Mouse (Mus musculus): Measurements from ENCODE around the gene Gm5475. TPM values are rescaled to one million over a fixed set of nuclear protein-coding genes. Genes with fewer than 3 reads are reported as not detected.

The Gm5475 gene
- polyA plus RNA-seq, 1 experiment, result not detected

DNA sequence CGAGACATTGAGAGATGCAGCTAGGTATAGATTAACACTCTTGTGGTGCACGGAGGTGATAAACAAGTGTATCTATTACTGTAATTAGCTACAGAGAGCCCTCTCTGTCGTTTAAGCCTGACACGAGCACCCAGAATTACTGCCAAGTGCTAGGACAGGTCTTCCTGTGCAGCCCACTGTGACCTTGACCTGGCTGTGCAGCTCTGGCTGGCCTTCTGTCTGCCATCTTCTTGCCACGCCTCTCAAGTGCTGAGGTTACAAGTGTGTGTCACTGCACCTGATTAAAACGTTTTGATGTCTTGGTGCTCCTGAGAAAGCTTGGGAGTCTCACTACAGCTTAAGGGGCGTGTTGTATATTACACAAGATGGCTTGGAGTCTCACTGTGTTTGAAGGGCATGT is 30.9 kb upstream of the Gm5475 start:
- 80% methylated on average over 7 of the region's 7 CpGs for WGBS
- no peak overlapping the region for H3K27ac ChIP-seq (ENCODE audit: insufficient read depth, low read depth, low read length)
- no peaks in the 10 kb centered on the region for H3K4me1 ChIP-seq (ENCODE audit: control insufficient read depth, insufficient read depth, low read length)
- no peak overlapping the region for H3K4me3 ChIP-seq (ENCODE audit: insufficient read depth, low read depth, low read length)
- TF ChIP-seq CTCF (IDR thresholded peaks at IDR 0.05; ENCODE audit: insufficient read depth, low read depth, low read length) (no peak), POLR2A (IDR thresholded peaks at IDR 0.05; ENCODE audit: insufficient read depth, low read depth, low read length) (no peak)

DNA sequence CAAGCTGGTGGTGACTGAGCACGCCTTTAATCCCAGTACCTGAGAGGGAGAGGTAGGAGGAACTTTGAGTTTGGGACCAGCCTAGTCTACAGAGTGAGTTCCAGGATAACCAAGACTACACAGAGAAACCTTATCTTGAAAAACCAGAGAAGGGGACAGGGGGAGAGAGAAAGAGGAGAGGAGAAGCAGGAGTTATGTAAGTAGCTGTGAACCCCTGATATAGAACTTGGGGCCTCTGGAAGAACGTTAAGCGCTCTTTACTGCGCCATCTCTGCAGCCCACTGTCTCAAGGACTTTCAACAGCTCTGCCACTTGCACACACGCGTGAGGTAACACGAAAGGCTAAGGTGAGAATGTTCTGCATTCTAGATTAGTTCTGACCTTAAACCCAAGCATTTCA is 30.3 kb upstream of the Gm5475 start:
- no peak overlapping the region for H3K4me3 ChIP-seq (ENCODE audit: insufficient read depth, low read depth, low read length)
- no peaks in the 10 kb centered on the region for H3K4me1 ChIP-seq (ENCODE audit: control insufficient read depth, insufficient read depth, low read length)
- H3K27ac ChIP-seq (ENCODE audit: insufficient read depth, low read depth, low read length), result no peak overlapping the region; the same call in 1 of the 2 replicates
- no peak for TF ChIP-seq POLR2A (IDR thresholded peaks at IDR 0.05; ENCODE audit: insufficient read depth, low read depth, low read length)
- TF ChIP-seq CTCF (IDR thresholded peaks at IDR 0.05; ENCODE audit: insufficient read depth, low read depth, low read length), result no peak
- 95% methylated on average over 7 of the region's 7 CpGs for WGBS

DNA sequence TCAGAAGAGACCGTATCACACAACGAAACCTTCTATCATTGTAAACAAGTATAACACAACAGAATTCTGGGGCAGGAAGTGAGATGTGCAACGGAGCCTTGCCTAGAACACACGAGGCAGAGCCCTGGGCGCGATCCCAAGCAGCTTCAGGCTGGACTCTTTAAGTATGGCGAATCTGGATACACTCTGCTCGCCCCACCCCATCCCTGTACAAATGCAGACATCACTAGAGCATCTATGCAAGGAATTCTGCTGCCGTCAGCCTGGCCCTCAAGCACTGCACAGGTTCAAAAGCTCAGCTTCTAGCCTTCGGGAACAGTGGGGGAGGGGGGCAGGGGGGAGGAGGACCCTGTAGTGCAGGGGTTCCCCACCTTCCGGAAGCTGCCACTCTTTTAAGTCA is 28.9 kb upstream of the Gm5475 start:
- Histone ChIP-seq H3K4me3 (ENCODE audit: insufficient read depth, low read depth, low read length) (no peak overlapping the region), H3K4me1 (ENCODE audit: control insufficient read depth, insufficient read depth, low read length) (no peaks in the 10 kb centered on the region), H3K27ac (ENCODE audit: insufficient read depth, low read depth, low read length) (no peak overlapping the region)
- 83% methylated on average over 11 of the region's 11 CpGs for WGBS
- TF ChIP-seq POLR2A (IDR thresholded peaks at IDR 0.05; ENCODE audit: insufficient read depth, low read depth, low read length), result no peak
- no peak for TF ChIP-seq CTCF (IDR thresholded peaks at IDR 0.05; ENCODE audit: insufficient read depth, low read depth, low read length)

- Histone ChIP-seq H3K4me1 (ENCODE audit: control insufficient read depth, insufficient read depth, low read length) (no peaks in the 10 kb centered on the region), H3K4me3 (ENCODE audit: insufficient read depth, low read depth, low read length) (no peak overlapping the region), H3K27ac (ENCODE audit: insufficient read depth, low read depth, low read length) (no peak overlapping the region)
- no peak for TF ChIP-seq CTCF (IDR thresholded peaks at IDR 0.05; ENCODE audit: insufficient read depth, low read depth, low read length)
- TF ChIP-seq POLR2A (IDR thresholded peaks at IDR 0.05; ENCODE audit: insufficient read depth, low read depth, low read length), result no peak
- 95% methylated on average over 3 of the region's 3 CpGs for WGBS
Observed at GRCm38 (mm10) chr15:100395561-100395960, 26.4 kb upstream of the Gm5475 start.

GRCm38 (mm10) chr15:100400592-100401250 is 21.2 kb upstream of the Gm5475 start:
- WGBS, result 84% methylated on average over 16 of the region's 16 CpGs
- TF ChIP-seq POLR2A (IDR thresholded peaks at IDR 0.05; ENCODE audit: insufficient read depth, low read depth, low read length) (no peak), CTCF (IDR thresholded peaks at IDR 0.05; ENCODE audit: insufficient read depth, low read depth, low read length) (no peak)
- no peaks in the 10 kb centered on the region for H3K4me1 ChIP-seq (ENCODE audit: control insufficient read depth, insufficient read depth, low read length)

DNA sequence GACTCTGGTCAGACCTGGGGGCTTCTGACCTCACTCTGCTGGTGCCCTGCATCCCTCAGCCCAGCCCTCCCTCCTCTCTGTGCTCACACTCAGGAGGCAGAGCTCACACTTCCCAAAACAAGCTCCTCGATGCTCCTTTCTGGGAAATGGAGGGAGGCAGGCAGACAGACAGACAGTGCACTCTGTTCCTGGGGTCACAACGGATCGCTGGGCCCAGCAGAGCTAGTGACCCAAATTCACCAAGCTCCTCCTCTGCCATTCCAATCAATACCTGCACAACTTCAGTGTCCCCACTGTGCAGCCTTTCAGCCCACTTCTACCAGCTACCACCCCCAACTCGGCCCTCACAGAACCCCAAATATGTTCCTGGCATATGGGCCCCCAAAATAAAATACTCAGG is 20.1 kb upstream of the Gm5475 start:
- H3K4me1 ChIP-seq (ENCODE audit: control insufficient read depth, insufficient read depth, low read length), result no peaks in the 10 kb centered on the region
- no peak overlapping the region for H3K4me3 ChIP-seq (ENCODE audit: insufficient read depth, low read depth, low read length)
- H3K27ac ChIP-seq (ENCODE audit: insufficient read depth, low read depth, low read length), result no peak overlapping the region
- TF ChIP-seq CTCF (IDR thresholded peaks at IDR 0.05; ENCODE audit: insufficient read depth, low read depth, low read length) (no peak), POLR2A (IDR thresholded peaks at IDR 0.05; ENCODE audit: insufficient read depth, low read depth, low read length) (no peak)
- 89% methylated on average over 4 of the region's 4 CpGs for WGBS

More at GRCm38 (mm10) chr15:100400592-100401250, 21.2 kb upstream of the Gm5475 start:
- H3K4me3 ChIP-seq (ENCODE audit: insufficient read depth, low read depth, low read length), result no peak overlapping the region
- no peak overlapping the region for H3K27ac ChIP-seq (ENCODE audit: insufficient read depth, low read depth, low read length)

GRCm38 (mm10) chr15:100402347-100402746 is 19.6 kb upstream of the Gm5475 start:
- TF ChIP-seq CTCF (IDR thresholded peaks at IDR 0.05; ENCODE audit: insufficient read depth, low read depth, low read length) (no peak), POLR2A (IDR thresholded peaks at IDR 0.05; ENCODE audit: insufficient read depth, low read depth, low read length) (no peak)
- WGBS, result 95% methylated on average over 14 of the region's 14 CpGs
- H3K4me1 ChIP-seq (ENCODE audit: control insufficient read depth, insufficient read depth, low read length), result no peaks in the 10 kb centered on the region
- H3K4me3 ChIP-seq (ENCODE audit: insufficient read depth, low read depth, low read length), result no peak overlapping the region
- no peak overlapping the region for H3K27ac ChIP-seq (ENCODE audit: insufficient read depth, low read depth, low read length)

DNA sequence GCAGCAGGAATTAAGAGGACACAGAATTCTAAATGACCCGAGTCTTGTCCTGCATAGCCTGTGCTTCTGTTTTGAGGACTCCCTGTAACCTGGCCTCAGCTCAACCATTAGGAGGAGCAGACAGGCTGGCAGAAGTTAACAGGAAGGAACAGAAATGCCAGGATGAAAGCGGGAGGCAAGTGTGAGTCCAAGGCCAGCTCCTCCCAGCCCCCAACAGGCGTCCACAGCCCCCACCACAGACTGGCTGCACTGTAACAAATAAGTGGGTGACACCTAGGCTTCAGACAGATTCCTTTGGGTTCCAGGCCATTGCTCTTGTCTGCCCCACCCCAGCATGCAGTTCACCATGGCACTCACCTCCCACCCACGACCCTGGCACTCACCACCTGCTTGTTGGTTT is 19.1 kb upstream of the Gm5475 start:
- Histone ChIP-seq H3K4me1 (ENCODE audit: control insufficient read depth, insufficient read depth, low read length) (no peaks in the 10 kb centered on the region), H3K4me3 (ENCODE audit: insufficient read depth, low read depth, low read length) (no peak overlapping the region), H3K27ac (ENCODE audit: insufficient read depth, low read depth, low read length) (no peak overlapping the region)
- TF ChIP-seq POLR2A (IDR thresholded peaks at IDR 0.05; ENCODE audit: insufficient read depth, low read depth, low read length), result no peak
- TF ChIP-seq CTCF (IDR thresholded peaks at IDR 0.05; ENCODE audit: insufficient read depth, low read depth, low read length), result no peak
- 86% methylated on average over 4 of the region's 4 CpGs for WGBS

DNA sequence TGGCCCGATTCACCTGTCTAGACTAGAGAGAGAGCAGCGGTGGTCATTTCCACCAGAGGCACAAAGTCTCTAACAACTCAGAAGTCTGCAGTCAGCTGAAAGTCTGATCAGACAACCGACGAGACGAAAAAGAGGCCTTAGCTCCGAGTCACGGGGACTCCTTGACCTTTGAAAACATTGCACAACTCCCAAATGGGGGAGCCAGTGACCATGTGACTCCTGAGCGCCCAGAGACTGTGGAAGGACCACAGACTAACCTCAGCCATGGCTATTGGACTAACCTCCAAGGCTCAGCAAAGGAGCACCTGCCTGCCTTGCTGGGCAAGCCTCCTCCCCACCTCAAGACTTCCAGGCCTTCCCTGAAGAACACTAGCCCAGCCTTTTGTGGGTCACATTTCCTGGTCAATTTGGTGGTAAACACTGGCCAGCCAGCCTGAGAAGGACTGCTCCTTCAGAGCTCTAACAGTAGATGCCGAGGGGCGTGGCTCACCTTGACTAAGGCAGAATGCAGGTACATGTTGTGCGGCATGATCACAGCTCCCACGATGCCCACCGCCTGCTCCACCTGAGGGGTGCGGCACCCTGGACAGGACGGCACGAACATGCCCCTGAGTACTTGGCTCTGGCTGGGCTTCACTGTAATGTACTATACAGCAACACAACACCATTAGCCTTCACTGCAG is 18.5 kb upstream of the Gm5475 start:
- H3K4me1 ChIP-seq (ENCODE audit: control insufficient read depth, insufficient read depth, low read length), result no peaks in the 10 kb centered on the region
- no peak for TF ChIP-seq POLR2A (IDR thresholded peaks at IDR 0.05; ENCODE audit: insufficient read depth, low read depth, low read length)
- TF ChIP-seq CTCF (IDR thresholded peaks at IDR 0.05; ENCODE audit: insufficient read depth, low read depth, low read length), result no peak
- 93% methylated on average over 16 of the region's 16 CpGs for WGBS
- H3K27ac ChIP-seq (ENCODE audit: insufficient read depth, low read depth, low read length), result no peak overlapping the region
- H3K4me3 ChIP-seq (ENCODE audit: insufficient read depth, low read depth, low read length), result no peak overlapping the region
